Mouse (Mus musculus): Measurements from ENCODE around the gene Ubqln4.

DNA sequence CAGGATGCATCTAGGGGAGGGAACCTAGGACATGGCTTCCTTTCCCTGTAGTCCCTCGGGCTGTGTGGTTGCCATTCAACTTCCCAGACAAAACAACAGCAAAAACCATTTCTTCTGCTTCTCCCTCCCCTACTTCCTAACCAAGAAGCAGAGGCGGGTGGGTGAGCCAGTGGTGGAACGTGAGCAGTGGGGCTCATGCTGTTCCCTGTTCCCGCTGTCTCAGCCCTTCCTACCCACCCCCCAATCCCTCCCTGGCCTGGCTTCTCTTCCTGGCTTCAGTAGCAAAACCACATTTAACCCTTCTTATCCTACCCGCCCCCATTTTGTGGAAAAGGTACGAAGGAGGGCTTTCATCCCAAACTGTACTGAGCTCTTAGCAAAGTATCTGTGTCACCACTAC is 48.5 kb upstream of the Ubqln4 start:
- TF ChIP-seq CTCF (IDR thresholded peaks at IDR 0.05; ENCODE audit: borderline replicate concordance, extremely low read depth, insufficient read depth, insufficient read length) (no peak), POLR2A (IDR thresholded peaks at IDR 0.05; ENCODE audit: borderline replicate concordance, extremely low read depth, insufficient read depth, insufficient read length, poor library complexity, severe bottlenecking) (no peak)

Measured in brain, embryonic 14.5 days (tissue).